Mouse (Mus musculus) thymus, postnatal 36 days (tissue): ENCODE measurements around the gene Ndufs3.

Source experiments
- DNase-seq, 2 experiments: peaks; one replicate each; pipeline ENCODE4 v3.0.0; 2022; ENCODE audit warnings: mixed read lengths in 2 of 2

The Ndufs3 gene

DNA sequence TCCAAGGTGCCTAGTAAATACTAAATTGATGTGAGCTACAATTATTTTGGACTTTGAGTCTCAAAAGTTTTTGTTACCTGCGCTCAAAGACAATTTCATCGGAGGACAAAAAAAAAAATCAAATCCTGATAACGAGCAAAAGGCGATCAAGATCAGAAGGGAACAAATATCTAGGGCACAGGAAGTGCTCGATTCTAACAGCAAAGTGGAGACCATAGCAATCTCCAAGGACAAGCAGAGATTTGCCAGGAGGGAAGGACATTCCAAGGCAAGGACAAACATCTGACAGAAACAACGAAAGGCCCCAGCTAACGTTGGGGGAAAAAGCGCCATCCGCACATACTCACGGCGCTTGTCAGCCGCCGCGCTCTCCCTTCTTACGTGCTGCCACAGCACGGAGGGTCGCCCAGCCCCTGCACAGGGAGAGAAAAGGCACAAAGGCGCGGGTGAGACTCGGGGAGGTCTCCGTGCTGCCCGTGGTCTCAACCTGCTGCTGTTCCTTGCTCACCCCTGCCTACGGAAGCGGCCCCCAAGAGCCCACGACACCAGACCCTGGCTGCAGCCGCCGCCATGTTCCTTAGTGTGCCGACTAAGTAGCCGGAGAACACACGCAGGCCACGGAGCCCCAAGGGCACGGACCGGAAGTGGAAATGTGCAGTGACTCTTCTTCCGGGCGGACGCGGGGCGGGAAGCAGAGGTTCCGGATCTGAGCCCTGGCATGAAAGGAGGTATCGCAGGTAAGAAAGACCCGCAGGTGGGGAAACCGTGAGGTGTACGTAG is at the start of gene Ndufs3, which contains the start of gene Kbtbd4:
Ndufs3 (minus strand) TSS at position 752 of the 780 bp plus-strand sequence.
Kbtbd4 (plus strand) TSS at position 665 of the 780 bp plus-strand sequence.
- peak; percentile 86 for DNase-seq

DNA sequence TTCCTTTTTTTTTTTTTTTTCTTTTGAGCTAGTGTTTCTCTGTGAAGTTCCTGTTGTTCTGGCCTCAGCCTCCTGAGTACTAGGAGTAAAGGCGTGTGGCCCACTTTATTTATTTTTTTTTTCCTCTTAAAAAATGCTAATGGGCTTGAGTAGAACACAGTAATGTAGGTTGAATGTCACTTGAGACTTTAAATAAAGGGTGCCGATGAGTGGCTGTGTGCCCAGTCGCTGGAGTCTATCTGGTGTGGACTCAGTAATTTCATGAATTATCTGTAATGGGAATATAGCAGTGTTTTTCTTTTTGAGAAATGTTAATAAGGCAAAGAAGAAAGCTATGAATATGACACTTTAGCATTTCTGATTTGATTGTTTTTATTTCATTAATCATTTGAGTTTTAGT is 48.8 kb upstream of the Ndufs3 start:
- no peak for DNase-seq

- DNase-seq = no peak
Observed at GRCm38 (mm10) chr2:90950582-90951194, 46.1 kb upstream of the Ndufs3 start.

GRCm38 (mm10) chr2:90950149-90950548 is 45.5 kb upstream of the Ndufs3 start:
- DNase-seq = no peak

DNA sequence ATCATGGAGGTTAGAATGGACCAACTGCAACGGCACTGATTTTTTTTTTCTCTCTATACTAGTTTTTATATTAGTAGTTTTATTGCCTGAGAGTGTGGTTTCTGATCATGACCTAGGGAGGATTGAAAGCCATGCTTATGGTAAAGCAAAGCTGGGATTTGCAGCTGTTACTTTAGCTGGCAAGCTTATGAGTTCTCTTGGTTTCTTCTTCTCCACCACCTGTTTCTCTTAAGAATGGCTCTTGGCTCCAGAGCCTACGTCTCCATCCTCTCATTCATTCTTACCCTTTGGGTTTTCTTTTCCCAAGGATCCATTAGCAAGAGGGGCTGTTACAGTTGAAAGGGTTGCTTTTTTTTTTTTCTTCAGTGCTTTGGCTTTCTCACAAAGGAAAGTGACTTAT is 37.1 kb upstream of the Ndufs3 start:
- DNase-seq = no peak

- peak; percentile 86 to 89 for DNase-seq
Observed at GRCm38 (mm10) chr2:90940233-90941229, 35.9 kb upstream of the Ndufs3 start, which contains the start of gene Celf1. Gene Celf1 (plus strand): TSS chr2:90940382.

DNA sequence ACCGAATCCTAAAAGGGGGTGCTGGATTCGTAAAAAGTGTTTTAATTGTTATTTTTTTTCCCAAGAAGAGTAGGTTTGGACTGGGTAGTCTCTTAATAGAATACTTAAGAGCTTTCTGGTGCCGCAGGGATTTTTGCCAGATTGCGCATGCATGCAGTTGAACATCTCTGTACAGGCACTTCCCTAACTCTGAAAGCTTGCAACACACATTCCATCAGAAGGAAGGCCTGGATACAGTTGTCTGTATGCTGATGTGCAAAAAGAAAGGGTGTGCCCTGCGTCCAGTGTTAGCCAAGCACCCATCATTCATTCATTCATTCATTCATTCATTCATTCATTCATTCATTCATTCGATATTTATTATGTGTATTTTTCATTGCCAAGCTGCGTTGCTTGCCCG is 35.1 kb upstream of the Ndufs3 start:
- DNase-seq = no peak

GRCm38 (mm10) chr2:90938362-90938761 is 33.7 kb upstream of the Ndufs3 start:
- DNase-seq = no peak

GRCm38 (mm10) chr2:90932273-90932672 is 27.6 kb upstream of the Ndufs3 start:
- DNase-seq = no peak

DNA sequence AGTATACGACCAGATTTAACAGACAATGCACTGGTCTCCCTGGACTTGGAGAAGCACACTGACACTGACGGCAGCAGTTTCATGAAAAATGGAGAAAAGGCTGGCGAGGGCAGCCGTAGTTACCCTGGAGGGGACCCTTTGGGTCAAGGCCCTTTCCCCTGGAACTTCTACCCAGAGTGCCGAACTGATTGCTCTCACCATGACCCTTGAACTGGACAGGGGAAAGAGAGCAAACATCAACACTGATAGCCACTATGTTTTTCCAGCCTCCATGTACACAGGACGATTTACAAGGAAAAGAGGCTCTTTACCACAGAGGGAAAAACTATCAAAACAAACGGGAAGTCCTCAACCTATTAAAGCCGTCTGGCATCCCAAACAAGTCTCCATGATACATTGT is 27.2 kb upstream of the Ndufs3 start:
- no peak for DNase-seq

- no peak for DNase-seq
Observed at GRCm38 (mm10) chr2:90928566-90928965, 23.9 kb upstream of the Ndufs3 start.

DNA sequence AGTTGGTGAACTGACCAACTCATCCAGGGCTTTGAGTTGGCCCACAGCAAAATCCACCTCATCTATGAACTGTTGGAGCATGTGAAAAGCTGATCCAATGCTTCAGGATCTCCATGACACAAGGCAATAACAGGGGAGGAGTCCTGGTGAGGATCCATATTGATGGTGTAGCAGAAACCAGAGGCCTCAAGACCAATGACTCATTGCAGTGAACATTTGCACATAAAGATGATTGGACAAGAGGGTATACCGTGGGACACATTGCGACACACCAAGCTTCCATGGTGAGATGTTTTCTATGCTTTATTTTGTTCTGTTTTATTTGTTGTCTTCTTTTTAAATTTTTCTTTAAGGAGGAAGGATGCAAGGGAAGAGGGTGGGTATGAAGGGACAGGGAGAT is 18.0 kb upstream of the Ndufs3 start:
- DNase-seq = no peak

GRCm38 (mm10) chr2:90921178-90921577 is 16.6 kb upstream of the Ndufs3 start:
- no peak for DNase-seq

- DNase-seq = no peak
Observed at GRCm38 (mm10) chr2:90917999-90918698, 13.5 kb upstream of the Ndufs3 start.

DNA sequence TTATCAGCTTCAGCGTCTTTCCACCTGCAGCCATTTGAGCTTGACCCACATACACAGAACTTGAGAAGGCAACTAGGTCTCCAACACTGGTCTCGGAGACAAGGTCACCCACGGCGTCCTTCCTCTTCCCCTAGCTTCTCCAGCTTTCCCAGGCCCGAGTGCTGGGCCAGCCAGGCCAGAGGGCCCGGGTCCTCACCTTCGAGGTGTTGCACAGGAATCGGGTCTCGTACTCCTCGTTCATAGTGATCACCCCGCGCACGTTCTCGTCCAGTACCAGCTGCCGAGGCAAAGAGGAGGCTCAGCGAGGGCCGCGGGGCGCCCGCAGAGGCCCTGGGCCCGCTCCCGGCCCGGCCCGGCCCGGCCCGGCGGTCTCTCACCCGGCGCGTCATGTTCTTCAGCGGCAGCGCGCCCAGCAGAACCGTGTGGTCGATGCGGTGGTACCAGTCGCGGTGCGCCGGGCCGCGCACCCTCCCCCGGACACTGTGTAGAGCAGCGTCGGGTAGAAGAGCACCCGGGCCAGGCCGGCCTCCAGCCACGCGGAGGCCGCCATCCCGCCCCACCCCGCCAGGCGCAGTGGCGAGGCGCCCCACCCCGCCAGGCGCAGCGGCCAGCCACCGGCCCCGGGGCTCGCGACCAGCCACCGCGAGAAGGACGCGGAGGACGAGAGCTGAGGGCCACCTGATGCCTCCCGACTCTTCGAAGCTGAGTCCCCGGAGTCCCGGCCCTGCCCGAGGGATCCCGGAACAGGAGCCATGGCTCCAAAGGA is 12.8 kb upstream of the Ndufs3 start:
- peak; percentile 53 to 61 for DNase-seq

DNA sequence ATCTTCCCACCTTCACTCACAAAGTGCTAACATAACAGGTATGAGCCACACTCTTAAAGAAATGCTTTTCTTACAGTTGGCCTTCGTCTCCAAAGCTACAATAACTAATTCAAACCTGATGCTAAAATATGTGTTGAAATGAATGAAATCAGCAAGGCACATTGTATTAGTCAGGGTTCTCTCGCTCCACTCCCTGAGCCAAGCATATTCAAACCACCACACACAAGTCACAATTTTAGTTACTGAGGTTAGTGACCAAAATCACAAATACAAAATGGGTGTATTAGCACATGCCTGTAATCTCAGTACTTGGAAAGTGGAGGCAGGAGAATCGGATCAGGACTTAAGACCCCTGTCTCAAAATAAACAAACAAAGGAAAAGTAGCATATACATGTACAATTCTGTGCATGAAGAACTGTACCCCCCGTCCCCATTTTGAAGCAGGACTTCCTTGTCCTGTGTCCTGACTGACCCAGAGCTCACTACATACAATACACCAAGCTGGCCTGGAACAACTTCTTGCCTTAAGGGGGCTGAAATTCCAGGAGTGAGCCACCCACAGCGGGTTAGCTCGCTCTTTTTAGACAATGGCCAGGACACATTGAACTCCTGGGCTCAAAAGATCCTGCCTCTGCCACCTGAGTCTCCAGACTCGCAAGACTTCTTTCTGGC is 12.1 kb upstream of the Ndufs3 start:
- DNase-seq = no peak

- no peak for DNase-seq
Observed at GRCm38 (mm10) chr2:90915516-90915915, 10.9 kb upstream of the Ndufs3 start.

GRCm38 (mm10) chr2:90913671-90914070 is 9.0 kb upstream of the Ndufs3 start:
- DNase-seq = no peak

DNA sequence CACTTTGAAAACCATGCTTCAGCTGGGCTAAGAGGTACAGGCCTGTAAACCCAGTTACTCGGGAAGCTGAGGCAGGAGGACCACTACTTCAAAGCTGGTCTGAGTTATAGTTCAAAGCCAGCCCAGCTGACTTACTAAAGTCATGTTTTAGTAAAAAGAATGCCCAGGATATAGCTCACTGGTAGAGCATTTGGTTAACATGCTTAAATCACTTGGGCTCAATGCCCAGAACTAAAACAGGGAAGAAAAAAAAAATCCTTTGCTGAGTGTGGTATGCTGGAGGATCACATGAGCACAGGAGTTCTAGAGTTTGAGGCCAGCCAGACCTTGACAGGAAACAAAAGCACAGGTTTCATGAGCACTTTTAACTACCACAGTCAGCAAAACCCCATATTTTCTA is 7.0 kb upstream of the Ndufs3 start:
- no peak for DNase-seq

- no peak for DNase-seq
Observed at GRCm38 (mm10) chr2:90910861-90911260, 6.2 kb upstream of the Ndufs3 start.

GRCm38 (mm10) chr2:90906721-90907120 is 2.1 kb upstream of the Ndufs3 start:
- no peak for DNase-seq
